Mouse (Mus musculus) hindbrain, embryonic 12.5 days (tissue): ENCODE data around the gene Kdm4c. TPM values are rescaled to one million over a fixed set of nuclear protein-coding genes. Genes with fewer than 3 reads are reported as not detected.
"Not testable (repeated sequence)": the region's sequence is repeated elsewhere in the genome, so short reads cannot be mapped to it uniquely, and the experiment has no call there.

ENCODE experiments used
- ATAC-seq: fragments of 200-750 bp; cut with Nextera tagmentation; 2 replicates; pipeline ENCODE4 v1.8.0; 2017; ENCODE audit warnings: moderate TSS enrichment; ENCODE audit not compliant: low FRiP score
- H3K27ac ChIP-seq: fragments of 300-500 bp; sonication (generic); 2 replicates; pipeline ENCODE4 v1.5.1; 2016; ENCODE audit warnings: mild to moderate bottlenecking
- H3K27me3 ChIP-seq: fragments of 300-500 bp; sonication (generic); 2 replicates; pipeline ENCODE4 v1.6.1; 2016; ENCODE audit warnings: mild to moderate bottlenecking
- H3K36me3 ChIP-seq: fragments of 300-500 bp; sonication (generic); 2 replicates; pipeline ENCODE4 v1.6.1; 2016; ENCODE audit warnings: mild to moderate bottlenecking
- H3K4me1 ChIP-seq: fragments of 300-500 bp; sonication (generic); 2 replicates; pipeline ENCODE4 v1.6.1; 2016
- H3K4me2 ChIP-seq: fragments of 300-500 bp; sonication (generic); replicated peaks from 2 replicates; pipeline ENCODE4 v1.6.1; 2016; ENCODE audit warnings: mild to moderate bottlenecking
- H3K4me3 ChIP-seq: fragments of 300-500 bp; sonication (generic); 2 replicates; pipeline ENCODE4 v1.5.1; 2016; ENCODE audit warnings: mild to moderate bottlenecking
- H3K9ac ChIP-seq: fragments of 300-500 bp; sonication (generic); 2 replicates; pipeline ENCODE4 v1.6.1; 2016; ENCODE audit warnings: mild to moderate bottlenecking, moderate library complexity
- H3K9me3 ChIP-seq: fragments of 300-500 bp; sonication (generic); replicated peaks from 2 replicates; pipeline ENCODE4 v1.6.1; 2016; ENCODE audit warnings: mild to moderate bottlenecking
- WGBS: fragments of 180-500 bp; shearing (Covaris S2); methylation state at CpG from one replicate; pipeline ENCODE4 v1.1.7; 2016; 5-methylcytosine and 5-hydroxymethylcytosine counted together
- polyA plus RNA-seq: library from polyadenylated mRNA; unstranded; fragments of >200 nt; fragmentation: Nextera tagmentation; extraction: Ambion mirVana; gene quantifications from 2 replicates; pipeline ENCODE4 v1.2.1, GENCODE M21; 2016

Kdm4c gene
- polyA plus RNA-seq: 16.5 and 19.0 TPM in 2 replicates

DNA sequence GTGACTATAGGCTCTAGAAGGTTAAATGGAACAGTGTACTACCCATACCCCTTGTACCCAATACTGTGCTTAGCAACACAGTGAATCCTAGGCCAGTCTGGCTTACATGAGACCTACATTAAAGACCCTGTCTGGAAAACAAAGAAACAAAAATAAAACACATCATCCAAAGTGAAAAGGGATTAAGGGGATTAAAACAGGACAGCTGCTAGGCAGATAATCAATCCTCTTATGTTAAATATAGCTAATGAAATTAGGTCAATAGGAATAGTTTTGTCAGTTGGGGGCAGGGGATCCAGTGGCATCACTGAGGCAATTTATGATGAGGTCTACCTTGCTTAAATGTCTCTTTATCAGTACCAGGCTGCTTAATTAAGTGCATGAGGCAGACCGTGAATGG, at the start of gene Kdm4c:
Gene Kdm4c (plus strand): TSS at position 322 of the 400 bp plus-strand sequence.
- Histone ChIP-seq H3K9ac (no peak within 1 kb of the TSS), H3K36me3 (no peaks in the 10 kb centered on the region), H3K27me3 (no peaks in the 10 kb centered on the region), H3K4me1 (no peaks in the 10 kb centered on the region), H3K4me3 (no peak within 1 kb of the TSS), H3K27ac (no peak within 1 kb of the TSS), H3K4me2 (no peak within 1 kb of the TSS), H3K9me3 (no peaks in the 10 kb centered on the region)
- 93% methylated on average over 1 of the region's 1 CpGs for WGBS
- no peak for ATAC-seq

- Histone ChIP-seq H3K36me3 (no peaks in the 10 kb centered on the region), H3K4me3 (no peak overlapping the region), H3K27me3 (no peaks in the 10 kb centered on the region), H3K27ac (no peak overlapping the region), H3K9ac (no peak overlapping the region), H3K4me1 (no peaks in the 10 kb centered on the region), H3K4me2 (no peak overlapping the region), H3K9me3 (no peaks in the 10 kb centered on the region)
- no peak for ATAC-seq
Measured at GRCm38 (mm10) chr4:74201281-74201811, 41.0 kb upstream of the Kdm4c start.

DNA sequence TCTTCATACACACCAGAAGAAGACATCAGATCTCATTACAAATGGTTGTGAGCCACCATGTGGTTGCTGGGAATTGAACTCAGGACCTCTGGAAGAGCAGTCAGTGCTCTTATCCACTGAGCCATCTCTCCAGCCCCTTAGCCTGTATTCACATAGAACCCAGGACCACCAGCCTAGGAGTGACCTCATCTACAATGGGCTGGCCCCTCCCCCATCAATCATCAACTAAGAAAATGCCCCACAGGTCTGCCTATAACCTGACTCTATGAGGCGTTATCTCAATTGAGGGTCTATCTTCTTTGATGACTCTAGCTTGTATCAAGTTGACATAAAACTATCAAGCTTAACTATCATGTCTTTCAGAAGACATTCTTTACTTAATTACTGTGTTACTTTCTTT, 20.5 kb upstream of the Kdm4c start:
- not testable (repeated sequence) for H3K4me1 ChIP-seq

GRCm38 (mm10) chr4:74222360-74222759, 19.9 kb upstream of the Kdm4c start:
- no peaks in the 10 kb centered on the region for H3K27me3 ChIP-seq

More for the DNA sequence above, 20.5 kb upstream of the Kdm4c start:
- 88% methylated on average over 1 of the region's 1 CpGs for WGBS
- H3K36me3 ChIP-seq, H3K27ac ChIP-seq, H3K4me3 ChIP-seq, ATAC-seq, H3K27me3 ChIP-seq, H3K4me2 ChIP-seq, H3K9me3 ChIP-seq, H3K9ac ChIP-seq: not testable (repeated sequence)

DNA sequence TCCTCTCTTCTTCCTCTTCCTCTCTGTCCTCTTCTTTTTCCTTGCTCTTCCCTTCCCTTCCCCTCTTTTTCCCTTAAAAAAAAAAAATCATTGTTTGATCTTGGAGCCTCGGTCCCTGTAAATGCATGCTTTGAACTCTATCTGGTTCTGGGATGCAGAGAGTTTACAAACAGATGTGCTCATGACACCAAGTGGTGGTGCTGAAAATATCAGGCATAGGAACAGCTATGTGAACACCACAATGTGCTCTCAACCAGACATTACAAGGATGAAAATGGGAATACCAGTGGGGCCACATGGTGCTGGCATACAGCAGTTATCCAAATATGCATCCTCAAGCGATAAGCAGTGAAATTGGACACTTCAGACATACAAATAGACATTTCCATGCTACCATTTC, 18.1 kb upstream of the Kdm4c start:
- no peak overlapping the region for H3K9ac ChIP-seq
- no peaks in the 10 kb centered on the region for H3K27me3 ChIP-seq
- H3K27ac ChIP-seq: no peak overlapping the region
- H3K4me3 ChIP-seq: no peak overlapping the region
- no peaks in the 10 kb centered on the region for H3K36me3 ChIP-seq
- ATAC-seq: no peak
- WGBS: 82% methylated on average over 2 of the region's 2 CpGs
- H3K4me1 ChIP-seq: no peaks in the 10 kb centered on the region
- no peaks in the 10 kb centered on the region for H3K9me3 ChIP-seq
- no peak overlapping the region for H3K4me2 ChIP-seq

More at GRCm38 (mm10) chr4:74222360-74222759, 19.9 kb upstream of the Kdm4c start:
- ATAC-seq: no peak
- Histone ChIP-seq H3K4me1 (no peaks in the 10 kb centered on the region), H3K9ac (no peak overlapping the region), H3K4me3 (no peak overlapping the region), H3K9me3 (no peaks in the 10 kb centered on the region), H3K36me3 (no peaks in the 10 kb centered on the region), H3K4me2 (no peak overlapping the region), H3K27ac (no peak overlapping the region)
- 40% methylated on average over 3 of the region's 3 CpGs for WGBS

DNA sequence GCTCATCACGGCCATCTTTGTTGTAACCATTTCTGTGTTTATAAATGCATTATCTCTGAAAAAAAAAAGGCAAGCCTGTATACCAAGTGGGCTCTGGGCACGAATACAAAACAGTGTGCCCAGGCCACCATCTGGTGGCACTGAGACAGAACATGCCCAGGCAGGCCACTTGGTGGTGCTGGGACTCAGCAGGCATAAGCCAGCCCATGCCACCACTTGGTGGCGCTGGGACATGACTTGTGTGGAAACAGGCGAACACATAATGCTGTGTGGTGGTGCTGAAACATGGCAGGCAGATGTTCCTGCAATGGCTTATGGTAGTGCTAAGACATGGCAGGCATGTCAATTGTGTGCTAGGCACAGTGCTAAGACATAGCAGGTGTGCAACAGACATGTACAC, 11.3 kb upstream of the Kdm4c start:
- H3K4me2 ChIP-seq: no peak overlapping the region
- H3K27me3 ChIP-seq: no peaks in the 10 kb centered on the region
- no peak overlapping the region for H3K9ac ChIP-seq
- H3K9me3 ChIP-seq: no peaks in the 10 kb centered on the region
- H3K4me1 ChIP-seq: no peaks in the 10 kb centered on the region
- H3K27ac ChIP-seq: no peak overlapping the region
- peak; percentile 26; the same call in 1 of the 2 replicates for ATAC-seq
- no peak overlapping the region for H3K4me3 ChIP-seq
- H3K36me3 ChIP-seq: no peaks in the 10 kb centered on the region
- 81% methylated on average over 4 of the region's 4 CpGs for WGBS

GRCm38 (mm10) chr4:74231405-74231804, 10.9 kb upstream of the Kdm4c start:
- H3K4me3 ChIP-seq: no peak overlapping the region
- WGBS: 79% methylated on average over 5 of the region's 5 CpGs
- H3K4me2 ChIP-seq: no peak overlapping the region
- H3K9ac ChIP-seq: no peak overlapping the region
- peak; percentile 42 for ATAC-seq
- no peaks in the 10 kb centered on the region for H3K27me3 ChIP-seq
- H3K9me3 ChIP-seq: no peaks in the 10 kb centered on the region
- no peak overlapping the region for H3K27ac ChIP-seq
- no peaks in the 10 kb centered on the region for H3K36me3 ChIP-seq
- H3K4me1 ChIP-seq: no peaks in the 10 kb centered on the region

DNA sequence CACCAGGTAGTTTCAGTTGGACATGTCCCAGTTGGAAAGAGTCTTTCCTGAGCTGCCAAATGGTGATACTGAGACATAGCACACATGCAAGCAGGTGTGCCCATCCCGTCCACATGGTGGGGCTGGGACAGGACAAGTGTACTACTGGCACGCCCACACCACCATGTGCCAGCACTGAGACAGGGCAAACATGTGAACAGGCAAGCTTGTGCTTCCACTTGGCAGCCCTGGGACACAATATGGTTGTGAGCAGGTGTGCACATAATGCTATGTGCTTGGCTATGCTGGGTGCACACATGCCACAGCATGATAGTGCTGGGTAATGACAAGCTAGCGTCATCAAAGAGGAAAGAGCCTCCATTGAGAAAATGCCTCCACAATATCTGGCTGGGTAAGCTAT, 8.8 kb upstream of the Kdm4c start:
- Histone ChIP-seq H3K27ac (no peak overlapping the region), H3K9ac (no peak overlapping the region), H3K4me2 (no peak overlapping the region), H3K36me3 (no peaks in the 10 kb centered on the region), H3K4me3 (no peak overlapping the region), H3K27me3 (no peaks in the 10 kb centered on the region), H3K4me1 (no peaks in the 10 kb centered on the region), H3K9me3 (no peaks in the 10 kb centered on the region)
- WGBS: 91% methylated on average over 3 of the region's 3 CpGs
- ATAC-seq: no peak

- no peaks in the 10 kb centered on the region for H3K27me3 ChIP-seq
- peak overlapping the region; percentile 89 for H3K27ac ChIP-seq
- H3K4me2 ChIP-seq: peak overlapping the region; percentile 73
- H3K36me3 ChIP-seq: no peaks in the 10 kb centered on the region
- peak overlapping the region; percentile 84 for H3K9ac ChIP-seq
- ATAC-seq: peak; percentile 98
- under 1% methylated on average over 64 of the region's 68 CpGs for WGBS
- peak overlapping the region; percentile 82 for H3K4me3 ChIP-seq
- H3K4me1 ChIP-seq: no peaks in the 10 kb centered on the region
- H3K9me3 ChIP-seq: no peaks in the 10 kb centered on the region
Measured at GRCm38 (mm10) chr4:74251348-74252244, 9.3 kb downstream of the Kdm4c start.

DNA sequence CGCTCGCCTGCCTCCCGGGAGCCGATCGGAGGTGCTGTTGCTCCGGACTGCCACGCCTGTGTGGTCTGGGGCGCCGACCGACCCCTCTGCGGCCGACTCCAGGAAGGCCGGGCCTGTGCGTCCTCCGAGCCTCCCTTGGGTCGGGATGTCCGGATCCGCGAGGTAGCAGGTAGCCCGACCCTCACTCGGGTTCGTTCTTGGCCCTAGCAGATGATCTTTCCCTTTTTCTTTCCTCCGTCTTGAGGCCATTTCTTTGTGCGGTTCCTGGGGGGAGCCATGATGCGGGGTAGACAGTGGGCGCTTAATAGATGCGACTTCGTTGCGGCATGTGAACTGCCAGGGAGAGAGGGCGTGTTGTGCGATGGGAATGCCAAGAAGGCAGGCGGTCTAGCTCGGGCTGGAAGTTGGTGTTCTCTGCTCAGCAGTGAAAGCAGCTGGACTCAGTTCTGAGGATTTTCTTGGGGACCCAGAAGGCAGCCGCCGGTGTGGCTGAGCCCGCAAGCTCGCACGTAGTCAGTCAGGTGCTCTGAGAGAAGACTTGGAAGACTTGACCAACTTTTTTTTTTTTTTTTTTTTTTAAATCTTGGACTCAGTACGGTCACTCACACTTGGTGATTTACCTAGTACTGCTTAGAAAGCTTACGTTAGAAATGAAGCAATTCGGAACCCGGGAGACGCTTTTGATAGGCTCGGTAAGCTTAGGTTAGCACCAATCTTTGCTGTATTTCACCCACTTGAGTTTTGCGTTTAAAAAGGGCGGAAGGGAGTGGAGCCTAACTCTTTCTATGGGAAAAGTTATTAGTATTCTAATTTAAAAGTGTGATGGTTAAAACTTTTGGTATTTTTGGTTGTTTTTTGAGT, 10.2 kb downstream of the Kdm4c start:
- Histone ChIP-seq H3K27me3 (no peaks in the 10 kb centered on the region), H3K9ac (peak overlapping the region; percentile 84), H3K4me1 (no peaks in the 10 kb centered on the region), H3K9me3 (no peaks in the 10 kb centered on the region), H3K4me3 (peak overlapping the region; percentile 82), H3K4me2 (peak overlapping the region; percentile 73), H3K27ac (peak overlapping the region; percentile 89), H3K36me3 (no peaks in the 10 kb centered on the region)
- peak; percentile 63 for ATAC-seq
- WGBS: 1% methylated on average over 46 of the region's 46 CpGs

DNA sequence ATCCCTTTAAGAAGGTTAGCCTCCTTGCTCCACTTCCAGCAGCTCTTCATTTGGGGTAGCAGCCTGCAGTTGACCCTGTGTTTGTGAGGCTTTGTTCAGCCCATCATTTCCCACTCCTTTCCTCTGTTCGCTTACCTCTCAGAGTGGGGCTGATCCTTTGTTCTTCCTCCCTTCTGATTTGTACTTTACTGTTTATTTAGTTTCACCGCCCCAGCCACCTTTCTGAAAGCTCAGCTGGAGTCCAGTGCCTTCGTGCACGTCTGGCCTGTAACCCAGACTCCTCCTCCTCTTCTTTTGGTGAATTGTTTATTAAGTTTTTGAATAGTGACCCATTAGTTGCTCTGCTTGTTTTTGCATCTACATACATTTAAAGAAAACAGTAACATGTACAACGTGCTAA, 15.6 kb downstream of the Kdm4c start:
- Histone ChIP-seq H3K9me3 (no peaks in the 10 kb centered on the region), H3K9ac (no peak overlapping the region), H3K4me1 (0 out of 2 replicates have a peak, but pooled peaks cover 4% of the 10 kb centered on the region), H3K36me3 (no peaks in the 10 kb centered on the region), H3K27ac (no peak overlapping the region), H3K4me2 (no peak overlapping the region), H3K4me3 (no peak overlapping the region), H3K27me3 (no peaks in the 10 kb centered on the region)
- no peak for ATAC-seq
- WGBS: 23% methylated on average over 5 of the region's 5 CpGs

GRCm38 (mm10) chr4:74258538-74258937, 16.2 kb downstream of the Kdm4c start:
- ATAC-seq: no peak
- no peak overlapping the region for H3K4me2 ChIP-seq
- H3K27me3 ChIP-seq: no peaks in the 10 kb centered on the region

More at GRCm38 (mm10) chr4:74258538-74258937, 16.2 kb downstream of the Kdm4c start:
- Histone ChIP-seq H3K4me3 (no peak overlapping the region), H3K27ac (no peak overlapping the region), H3K9ac (no peak overlapping the region), H3K9me3 (no peaks in the 10 kb centered on the region), H3K4me1 (0 out of 2 replicates have a peak, but pooled peaks cover 4% of the 10 kb centered on the region), H3K36me3 (peaks cover 2% of the 10 kb centered on the region; the same call in 1 of the 2 replicates)
- WGBS: 38% methylated on average over 1 of the region's 1 CpGs
